Mouse (Mus musculus) mouse embryonic stem cell (cell line): Measurements from ENCODE around the gene Clec4b1.
"Not testable (repeated sequence)": the region's sequence is repeated elsewhere in the genome, so short reads cannot be mapped to it uniquely, and the experiment has no call there.

Experiments used
- in situ Hi-C, 2 experiments: fragments of 300-500 bp; cut with MboI; formaldehyde crosslinking; loops; 1 replicate in 1 of 2; 3 replicates in 1 of 2; pipeline ENCODE4 v1.14.3; 2019 to 2020; ENCODE audit warnings: low sequenced_read_pairs in 2 of 2, low pct_unique_long_range_greater_than_20kb in 1 of 2, mixed read lengths in 1 of 2; ENCODE audit not compliant: unreplicated experiment in 1 of 2

Gene Clec4b1

DNA sequence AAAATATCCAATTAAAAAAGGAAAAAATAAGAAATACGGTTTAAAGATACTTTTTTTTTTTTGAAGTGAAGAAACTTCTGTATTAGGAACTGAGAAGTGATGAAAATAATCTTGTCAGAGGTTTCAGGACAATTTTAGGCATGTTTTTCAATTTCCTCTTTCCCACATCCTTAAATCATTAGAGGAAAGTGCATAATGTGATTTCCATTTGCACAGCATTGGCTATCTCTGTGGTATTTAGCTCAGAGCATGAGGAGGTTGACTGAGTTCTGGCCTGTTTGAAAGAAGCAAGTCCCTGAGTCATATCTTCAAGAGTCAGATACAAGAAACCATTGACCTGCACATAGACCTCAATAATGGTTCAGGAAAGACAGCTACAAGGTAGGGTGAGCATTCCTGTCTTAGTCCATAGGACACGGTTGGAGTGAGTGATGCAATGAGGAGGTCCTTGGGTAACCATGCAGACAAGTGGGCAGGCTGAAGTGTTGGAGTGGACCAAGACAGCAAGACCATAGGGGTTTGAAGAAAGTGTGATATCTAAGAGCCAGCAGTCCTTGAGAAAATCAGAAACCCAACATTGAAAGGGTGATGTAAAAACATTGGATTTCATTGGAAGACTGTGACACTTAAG lies at the start of gene Clec4b1:
Gene Clec4b1 (plus strand): TSS at position 221 of the 631 bp plus-strand sequence.
- in situ Hi-C loops: no loop called here

DNA sequence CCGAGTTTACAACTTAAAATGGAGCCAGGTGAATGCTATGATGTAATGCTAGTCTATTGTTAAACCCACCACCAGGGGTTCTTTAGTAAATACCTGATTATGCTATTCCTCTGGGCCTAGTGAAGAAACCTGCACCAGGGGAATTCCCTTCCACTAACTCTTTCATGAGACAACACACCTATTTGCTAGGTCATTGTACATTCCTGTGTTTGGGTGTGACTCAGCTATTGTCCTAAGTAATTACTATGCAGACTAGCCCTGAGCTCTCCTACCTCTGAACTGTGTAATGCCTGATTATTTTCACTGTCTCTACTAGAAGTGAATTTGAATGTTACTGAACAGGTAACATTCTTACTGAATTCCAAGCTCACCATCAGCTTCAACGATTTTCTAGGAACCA lies 45.1 kb upstream of the Clec4b1 start:
- in situ Hi-C loops: loop anchor here in 1 of 2 experiments (10.0 kb wide), 1 partner anchor 110 kb away; no protein-coding TSS in a partner anchor

DNA sequence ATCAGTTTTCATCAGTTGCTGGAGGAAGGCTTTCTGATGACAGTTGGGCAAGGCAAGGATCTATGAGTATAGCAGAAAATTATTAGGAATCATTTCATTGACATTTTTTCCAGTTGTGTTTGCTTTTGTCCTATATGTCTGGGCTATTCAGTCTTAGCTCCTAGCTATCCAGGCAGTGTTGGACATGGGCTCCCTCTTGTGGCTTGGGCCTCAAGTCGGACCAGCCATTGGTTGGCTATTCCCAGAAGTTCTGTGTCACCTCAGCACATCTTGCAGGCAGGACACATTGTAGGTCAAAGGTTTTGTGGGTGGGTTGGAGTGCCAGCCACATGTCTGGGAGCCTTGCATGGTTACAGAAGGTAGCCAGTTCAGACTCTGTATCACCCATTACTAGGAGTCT lies 44.2 kb upstream of the Clec4b1 start:
- in situ Hi-C loops: loop anchor here in 1 of 2 experiments (10.0 kb wide), 1 partner anchor 111 kb away; no protein-coding TSS in a partner anchor

DNA sequence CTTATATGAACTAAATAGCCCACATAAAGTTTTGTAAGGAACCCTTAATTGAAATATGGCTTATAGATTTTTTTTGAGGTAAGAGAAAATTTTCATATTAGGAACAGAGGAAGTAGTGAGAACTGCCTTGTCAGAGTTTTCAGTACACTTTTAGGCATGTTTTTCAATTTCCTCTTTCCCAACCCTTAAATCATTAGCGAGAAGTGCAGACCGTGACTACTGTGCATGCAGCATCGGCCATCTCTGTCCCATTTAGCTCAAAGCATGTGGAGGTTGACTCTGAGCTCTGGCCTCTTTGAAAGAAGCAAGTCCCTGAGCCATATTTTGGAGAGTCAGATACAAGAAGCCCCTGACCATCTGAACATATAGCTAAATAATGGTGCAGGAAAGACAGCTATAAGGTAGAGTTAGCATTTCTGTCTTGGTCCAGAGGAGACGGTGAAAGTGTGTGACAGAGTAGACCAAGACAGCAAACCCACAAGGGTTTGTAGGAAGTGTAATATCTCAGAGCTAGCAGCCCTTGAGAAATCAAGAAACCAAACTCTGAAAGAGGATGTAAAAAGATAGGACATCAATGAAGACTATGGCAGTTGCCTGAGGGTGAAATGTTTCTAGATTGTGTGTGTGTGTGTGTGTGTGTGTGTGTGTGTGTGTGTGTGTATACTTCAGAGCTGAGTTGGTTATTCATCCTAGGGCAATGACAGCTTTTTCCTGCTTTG lies 45.5 kb downstream of the Clec4b1 start:
- in situ Hi-C loops: no loop called here

DNA sequence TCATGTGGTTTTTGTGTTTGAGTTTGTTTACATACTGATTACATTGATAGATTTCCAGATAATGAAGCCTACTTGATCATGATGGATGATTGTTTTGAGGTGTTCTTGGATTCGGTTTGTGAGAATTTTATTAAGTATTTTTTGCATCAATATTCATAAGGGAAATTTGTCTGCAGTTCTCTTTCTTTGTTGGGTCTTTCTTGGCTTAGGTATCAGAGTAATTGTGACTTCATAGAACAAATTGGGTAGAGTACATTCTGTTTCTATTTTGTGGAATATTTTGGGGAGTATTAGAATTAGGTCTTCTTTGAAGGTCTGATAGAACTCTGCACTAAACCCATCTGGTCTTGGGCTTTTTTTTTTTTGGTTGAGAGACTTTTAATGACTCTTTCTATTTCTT lies 56.4 kb downstream of the Clec4b1 start, which contains the start of gene Clec4a2:
Gene Clec4a2 (plus strand): TSS at position 301 of the 400 bp plus-strand sequence.
- in situ Hi-C loops: not testable (repeated sequence)
